Mouse (Mus musculus) retina, postnatal 1 day (tissue): ENCODE results near the gene Bhmt2.

ENCODE experiments used
- DNase-seq: peaks from one replicate; pipeline ENCODE4 v3.0.0-alpha.2; 2012

Bhmt2 gene

GRCm38 (mm10) chr13:93637282-93638245, 36.5 kb downstream of the Bhmt2 start, which contains the start of gene Bhmt:
Gene Bhmt (minus strand): TSS chr13:93637961.
- no peak for DNase-seq

GRCm38 (mm10) chr13:93636561-93636960, 37.5 kb downstream of the Bhmt2 start:
- no peak for DNase-seq

GRCm38 (mm10) chr13:93632927-93633326, 41.2 kb downstream of the Bhmt2 start:
- no peak for DNase-seq

- DNase-seq: no peak
These were observed 43.0 kb downstream of the Bhmt2 start for GRCm38 (mm10) chr13:93630941-93631705.

- DNase-seq: no peak
These were observed 45.2 kb downstream of the Bhmt2 start for GRCm38 (mm10) chr13:93628861-93629260.

- DNase-seq: no peak
These were observed 59.6 kb downstream of the Bhmt2 start for GRCm38 (mm10) chr13:93614361-93614948.

GRCm38 (mm10) chr13:93613771-93614170, 60.3 kb downstream of the Bhmt2 start:
- DNase-seq: no peak

- DNase-seq: peak; percentile 74
These were observed 61.2 kb downstream of the Bhmt2 start for GRCm38 (mm10) chr13:93612660-93613607.

- DNase-seq: no peak
These were observed 65.6 kb downstream of the Bhmt2 start for GRCm38 (mm10) chr13:93608476-93608875.

GRCm38 (mm10) chr13:93607701-93608100, 66.4 kb downstream of the Bhmt2 start:
- DNase-seq: no peak

GRCm38 (mm10) chr13:93606868-93607578, 67.1 kb downstream of the Bhmt2 start:
- no peak for DNase-seq
